Mouse (Mus musculus) intestine, postnatal 0 days (tissue): Measurements from ENCODE around the gene Tcea2. TPM values are rescaled to one million over a fixed set of nuclear protein-coding genes. Genes with fewer than 3 reads are reported as not detected.

Source experiments
- ATAC-seq: fragments of 200-750 bp; cut with Nextera tagmentation; 2 replicates; pipeline ENCODE4 v1.8.0; 2017; ENCODE audit warnings: mild to moderate bottlenecking, moderate TSS enrichment, moderate library complexity
- H3K27ac ChIP-seq: fragments of 300-500 bp; sonication (generic); 2 replicates; pipeline ENCODE4 v1.5.1; 2014; ENCODE audit warnings: mild to moderate bottlenecking, low read depth, low read length, moderate library complexity
- H3K27me3 ChIP-seq: fragments of 300-500 bp; sonication (generic); replicated peaks from 2 replicates; pipeline ENCODE4 v1.6.1; 2014; ENCODE audit warnings: low read length, mixed read lengths; ENCODE audit not compliant: control insufficient read depth, insufficient read depth
- H3K36me3 ChIP-seq: fragments of 300-500 bp; sonication (generic); 2 replicates; pipeline ENCODE4 v1.6.1; 2014; ENCODE audit warnings: mild to moderate bottlenecking, moderate library complexity; ENCODE audit not compliant: control insufficient read depth, insufficient read depth
- H3K4me1 ChIP-seq: fragments of 300-500 bp; sonication (generic); replicated peaks from 2 replicates; pipeline ENCODE4 v1.6.1; 2014; ENCODE audit warnings: antibody characterized with exemption, low read length, mixed read lengths; ENCODE audit not compliant: control insufficient read depth, insufficient read depth
- H3K4me2 ChIP-seq: fragments of 300-500 bp; sonication (generic); replicated peaks from 2 replicates; pipeline ENCODE4 v1.6.1; 2014; ENCODE audit warnings: low read depth, mild to moderate bottlenecking, moderate library complexity
- H3K4me3 ChIP-seq: fragments of 300-500 bp; sonication (generic); 2 replicates; pipeline ENCODE4 v1.5.1; 2014; ENCODE audit warnings: low read depth, low read length
- H3K9ac ChIP-seq: fragments of 300-500 bp; sonication (generic); 2 replicates; pipeline ENCODE4 v1.6.1; 2014; ENCODE audit warnings: mild to moderate bottlenecking, low read depth, low read length
- H3K9me3 ChIP-seq: fragments of 300-500 bp; sonication (generic); 2 replicates; pipeline ENCODE4 v1.6.1; 2016; ENCODE audit warnings: mixed run types; ENCODE audit not compliant: control insufficient read depth
- CTCF ChIP-seq: sonication (generic); IDR thresholded peaks from 2 replicates; pipeline ENCODE4 v1.5.1; 2016; ENCODE audit warnings: low read depth, mild to moderate bottlenecking, control low read depth, antibody characterized with exemption, moderate library complexity
- WGBS: fragments of 180-500 bp; shearing (Covaris S2); extraction: QIAGEN DNeasy Blood & Tissue Kit; methylation state at CpG from one replicate; pipeline ENCODE4 v1.1.7; 2014; 5-methylcytosine and 5-hydroxymethylcytosine counted together
- polyA plus RNA-seq: library from polyadenylated mRNA; unstranded; fragments of >200 nt; fragmentation: Nextera tagmentation; extraction: Ambion mirVana; gene quantifications from 2 replicates; pipeline ENCODE4 v1.2.1, GENCODE M21; 2015

Gene Tcea2
- polyA plus RNA-seq, 1 experiment from 2014 or later, result 6.8 TPM

GRCm38 (mm10) chr2:181722213-181722612 lies 42.1 kb downstream of the Tcea2 start:
- WGBS, result 12% methylated on average over 3 of the region's 3 CpGs

GRCm38 (mm10) chr2:181727659-181728262 lies 47.7 kb downstream of the Tcea2 start:
- Histone ChIP-seq H3K4me1 (no peaks in the 10 kb centered on the region), H3K9ac (no peak overlapping the region), H3K27me3 (no peaks in the 10 kb centered on the region), H3K4me2 (no peak overlapping the region), H3K9me3 (no peaks in the 10 kb centered on the region), H3K27ac (no peak overlapping the region), H3K36me3 (no peaks in the 10 kb centered on the region), H3K4me3 (no peak overlapping the region)
- WGBS, result 57% methylated on average over 9 of the region's 9 CpGs
- no peak for TF ChIP-seq CTCF
- ATAC-seq, result no peak

More at GRCm38 (mm10) chr2:181722213-181722612, 42.1 kb downstream of the Tcea2 start:
- Histone ChIP-seq H3K4me2 (no peak overlapping the region), H3K4me1 (no peaks in the 10 kb centered on the region), H3K4me3 (no peak overlapping the region), H3K9ac (no peak overlapping the region), H3K36me3 (no peaks in the 10 kb centered on the region), H3K27me3 (no peaks in the 10 kb centered on the region), H3K27ac (no peak overlapping the region), H3K9me3 (no peaks in the 10 kb centered on the region)
- ATAC-seq, result no peak
- peak; percentile 84 for TF ChIP-seq CTCF

- H3K9me3 ChIP-seq, result no peaks in the 10 kb centered on the region
- H3K9ac ChIP-seq, result no peak overlapping the region
- H3K4me2 ChIP-seq, result no peak overlapping the region
- ATAC-seq, result no peak
- no peak overlapping the region for H3K4me3 ChIP-seq
- H3K36me3 ChIP-seq, result no peaks in the 10 kb centered on the region
- 60% methylated on average over 3 of the region's 3 CpGs for WGBS
- no peaks in the 10 kb centered on the region for H3K4me1 ChIP-seq
- TF ChIP-seq CTCF, result no peak
- H3K27me3 ChIP-seq, result no peaks in the 10 kb centered on the region
- H3K27ac ChIP-seq, result no peak overlapping the region
Observed at GRCm38 (mm10) chr2:181730051-181730450, 49.9 kb downstream of the Tcea2 start.

Other genes starting within 250 kb of the Tcea2 start
- gene Zbtb46, start 220.9 kb upstream of the Tcea2 start, polyA plus RNA-seq, result 2.1 and 2.3 TPM in 2 replicates
- 0.07 TPM in 1 of 2 replicates, not detected in the other for gene Abhd16b, start 187.1 kb upstream of the Tcea2 start, polyA plus RNA-seq
- gene Tpd52l2, start 183.2 kb upstream of the Tcea2 start, polyA plus RNA-seq, result 83.7 and 88.2 TPM in 2 replicates
- gene Dnajc5, start 159.8 kb upstream of the Tcea2 start, polyA plus RNA-seq, result 60.4 and 62.9 TPM in 2 replicates
- 49.4 and 60.2 TPM in 2 replicates for gene Uckl1, start 95.4 kb upstream of the Tcea2 start, polyA plus RNA-seq
- gene Prpf6, start 88.4 kb upstream of the Tcea2 start, polyA plus RNA-seq, result 30.6 and 33.9 TPM in 2 replicates
- gene Zfp512b, start 87.5 kb upstream of the Tcea2 start, polyA plus RNA-seq, result 13.0 and 16.2 TPM in 2 replicates
- gene Samd10, start 81.1 kb upstream of the Tcea2 start, polyA plus RNA-seq, result 18.5 and 18.8 TPM in 2 replicates
- 0.26 and 0.55 TPM in 2 replicates for gene Gm29797, start 23.3 kb upstream of the Tcea2 start, polyA plus RNA-seq
- 24.7 and 28.5 TPM in 2 replicates for gene Sox18, start 8.7 kb upstream of the Tcea2 start, polyA plus RNA-seq
- gene Rgs19, start 13.7 kb downstream of the Tcea2 start, polyA plus RNA-seq, result 11.3 and 12.7 TPM in 2 replicates
- gene Lkaaear1, start 18.1 kb downstream of the Tcea2 start, polyA plus RNA-seq, result not detected in 2 replicates
- 0.64 and 0.78 TPM in 2 replicates for gene Oprl1, start 34.7 kb downstream of the Tcea2 start, polyA plus RNA-seq
- 0.46 and 1.0 TPM in 2 replicates for gene Myt1, start 83.0 kb downstream of the Tcea2 start, polyA plus RNA-seq
- gene Pcmtd2, start 157.5 kb downstream of the Tcea2 start, polyA plus RNA-seq, result 19.0 and 22.8 TPM in 2 replicates
- 38.2 and 45.5 TPM in 2 replicates for gene Polr3k, start 184.0 kb downstream of the Tcea2 start, polyA plus RNA-seq